Mouse (Mus musculus) cerebellum, adult 8-10 months (tissue): ENCODE results near the gene Grrp1.

Experiments used
- DNase-seq: peaks from one replicate; pipeline ENCODE4 v3.0.0; 2022

Grrp1 gene

GRCm38 (mm10) chr4:134268102-134268655 is 14.3 kb upstream of the Grrp1 start:
- no peak for DNase-seq

DNA sequence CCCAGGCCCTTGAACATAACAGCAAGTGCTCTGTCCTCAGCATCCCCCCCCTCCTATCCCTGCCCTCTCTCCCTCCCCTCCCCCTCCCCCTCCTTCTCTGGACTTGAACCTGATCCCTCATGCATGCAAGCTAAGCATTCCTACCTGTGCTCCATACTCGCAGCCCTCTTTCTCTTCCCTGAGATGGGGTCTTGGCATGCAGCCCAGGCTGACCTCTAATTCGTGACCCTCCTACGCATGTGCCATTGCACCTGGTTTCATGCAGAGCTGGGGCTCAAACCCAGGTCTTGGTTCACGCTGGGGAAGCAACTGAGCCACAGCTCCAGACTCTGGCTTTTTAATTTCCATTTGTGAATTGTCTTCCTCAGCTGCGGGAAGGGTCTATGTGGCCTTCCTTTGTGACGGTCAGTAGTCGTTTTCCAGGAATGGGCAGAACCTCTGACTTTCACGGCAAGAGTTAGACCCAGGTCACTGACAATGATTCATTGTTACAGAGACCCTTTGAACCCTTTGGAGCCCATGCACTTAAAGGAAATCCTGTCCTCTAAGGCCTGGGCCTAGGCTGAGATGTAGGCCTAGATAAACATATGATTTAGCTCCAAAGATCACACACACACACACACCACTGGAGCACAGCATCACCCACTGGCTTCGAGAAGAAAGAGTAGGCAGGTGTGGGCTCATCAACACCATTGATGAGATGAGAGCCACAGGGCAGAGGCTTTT is 12.1 kb upstream of the Grrp1 start:
- no peak for DNase-seq

DNA sequence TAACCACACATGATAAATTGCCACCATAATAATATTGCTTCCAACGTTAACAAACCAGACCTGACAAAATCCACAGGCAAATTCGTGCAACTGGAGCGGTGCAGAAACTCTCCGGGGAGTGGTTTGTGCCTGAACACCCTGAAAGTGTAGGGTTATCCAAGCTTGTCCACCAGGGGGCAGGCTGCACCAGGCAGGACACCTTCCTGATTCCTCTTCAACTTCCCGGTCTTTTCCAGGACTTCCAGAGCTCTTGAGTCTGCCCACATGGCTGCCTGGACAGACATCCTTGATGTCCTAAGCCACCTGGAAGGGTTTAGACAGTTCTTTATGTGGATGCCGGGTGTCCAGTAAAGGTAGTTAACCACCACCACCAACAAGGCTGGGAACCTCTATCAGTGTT is 9.3 kb upstream of the Grrp1 start:
- DNase-seq = no peak

GRCm38 (mm10) chr4:134258354-134258753 is 4.4 kb upstream of the Grrp1 start:
- no peak for DNase-seq

GRCm38 (mm10) chr4:134257198-134258009 is 3.5 kb upstream of the Grrp1 start:
- no peak for DNase-seq

DNA sequence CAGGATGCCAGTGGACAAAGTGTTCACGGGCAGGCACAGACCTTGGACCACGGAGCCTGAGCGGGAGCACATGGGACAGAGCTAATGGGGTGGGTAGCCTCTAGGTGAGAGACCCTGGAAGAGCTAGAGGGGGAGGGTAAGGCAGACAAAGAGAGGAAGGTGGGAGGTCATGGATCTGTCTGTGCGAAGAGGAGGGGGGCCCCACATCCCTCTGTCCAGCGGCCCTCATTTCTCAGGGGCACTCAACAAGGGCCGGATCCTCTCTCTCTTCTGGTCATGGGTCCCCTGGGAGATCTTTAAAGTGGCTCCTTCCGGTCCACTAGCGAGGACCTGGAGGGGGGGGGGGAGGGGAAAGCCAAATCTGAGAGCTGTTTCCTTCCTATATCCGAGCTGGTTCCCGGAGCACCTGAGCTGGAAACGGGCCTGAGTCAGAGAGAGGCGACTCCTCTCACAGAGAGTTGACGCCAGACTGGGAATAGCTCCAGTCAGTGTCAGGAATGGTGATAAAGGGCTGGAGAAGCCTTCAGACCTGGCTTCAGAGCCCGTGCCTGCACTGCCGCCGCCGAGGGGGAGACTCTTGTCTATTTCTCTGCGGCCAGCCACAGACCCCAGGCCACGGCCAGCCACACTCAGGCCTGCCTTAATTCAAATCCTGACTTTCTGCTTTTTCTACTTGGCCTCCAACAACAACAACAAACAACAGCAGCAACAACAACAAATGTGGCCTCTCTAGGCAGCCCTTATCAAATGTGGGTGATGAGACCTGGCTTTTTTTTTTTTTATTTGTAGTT is 2.7 kb upstream of the Grrp1 start:
- no peak for DNase-seq

- no peak for DNase-seq
Observed at GRCm38 (mm10) chr4:134255854-134256253, 1.9 kb upstream of the Grrp1 start.

DNA sequence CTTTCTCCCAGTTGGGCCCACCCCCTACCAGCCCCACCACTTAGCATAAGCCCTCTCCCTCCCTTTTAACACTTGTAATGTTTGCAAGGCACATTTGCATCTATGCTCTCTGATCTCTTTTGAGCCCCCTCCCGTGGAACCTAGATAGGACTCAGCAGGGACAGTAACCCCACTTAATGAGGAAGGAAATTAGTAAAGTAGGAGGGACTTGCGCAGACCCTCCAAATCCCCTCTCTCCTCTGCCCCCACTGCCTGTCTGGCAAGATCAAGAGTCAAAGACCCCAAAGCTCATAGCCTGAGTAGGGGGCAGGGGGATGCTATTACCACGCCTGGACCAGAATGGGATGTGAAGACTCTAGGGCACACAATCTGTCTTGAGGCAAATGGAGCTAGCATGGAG is 929 bp upstream of the Grrp1 start:
- no peak for DNase-seq

- no peak for DNase-seq
Observed at GRCm38 (mm10) chr4:134252911-134253721, 790 bp downstream of the Grrp1 start.

- no peak for DNase-seq
Observed at GRCm38 (mm10) chr4:134252131-134252910, 1.6 kb downstream of the Grrp1 start.

GRCm38 (mm10) chr4:134251241-134252130 is 2.4 kb downstream of the Grrp1 start:
- DNase-seq = no peak

GRCm38 (mm10) chr4:134250930-134251240 is 3.0 kb downstream of the Grrp1 start:
- DNase-seq = no peak

DNA sequence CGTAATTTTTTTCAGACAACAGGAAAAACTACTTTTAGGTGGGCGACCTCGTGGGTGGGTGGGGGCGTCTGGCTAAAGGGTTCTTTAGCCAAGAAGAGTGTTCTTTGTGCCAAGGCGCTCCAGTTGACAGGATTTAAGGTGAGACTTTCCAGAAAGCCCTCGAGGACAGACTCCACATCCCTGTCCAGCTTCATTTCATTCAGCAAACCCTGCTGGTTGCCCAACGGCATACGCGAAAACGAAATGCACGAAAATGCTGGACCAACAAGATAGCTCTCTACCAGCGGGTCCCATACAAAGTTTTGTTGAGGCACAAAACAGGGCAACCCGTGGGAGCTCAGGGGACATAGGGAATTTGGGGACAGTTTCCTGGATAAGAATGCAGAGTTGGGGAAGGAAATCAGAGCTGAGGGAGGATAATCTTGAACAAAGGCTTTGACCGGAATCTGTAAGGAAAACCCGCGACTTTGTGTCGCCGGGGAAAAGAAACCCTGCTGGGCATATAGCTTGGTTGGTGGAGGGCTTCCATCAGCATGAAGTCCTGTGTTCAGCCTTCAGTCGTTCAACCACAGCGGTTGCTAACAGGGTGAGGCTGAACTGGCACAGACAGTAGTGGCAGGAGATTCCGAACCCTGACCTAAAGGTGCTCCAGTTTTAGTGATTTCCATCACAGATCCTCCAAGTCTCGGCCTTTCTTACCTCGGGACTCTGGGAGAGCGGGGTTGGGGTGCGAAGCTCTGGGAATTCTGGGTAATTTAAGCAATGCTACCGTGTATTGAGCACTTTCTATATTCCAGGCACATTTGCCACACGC is 3.6 kb downstream of the Grrp1 start:
- no peak for DNase-seq

- peak; percentile 53 for DNase-seq
Observed at GRCm38 (mm10) chr4:134249651-134250050, 4.3 kb downstream of the Grrp1 start.

DNA sequence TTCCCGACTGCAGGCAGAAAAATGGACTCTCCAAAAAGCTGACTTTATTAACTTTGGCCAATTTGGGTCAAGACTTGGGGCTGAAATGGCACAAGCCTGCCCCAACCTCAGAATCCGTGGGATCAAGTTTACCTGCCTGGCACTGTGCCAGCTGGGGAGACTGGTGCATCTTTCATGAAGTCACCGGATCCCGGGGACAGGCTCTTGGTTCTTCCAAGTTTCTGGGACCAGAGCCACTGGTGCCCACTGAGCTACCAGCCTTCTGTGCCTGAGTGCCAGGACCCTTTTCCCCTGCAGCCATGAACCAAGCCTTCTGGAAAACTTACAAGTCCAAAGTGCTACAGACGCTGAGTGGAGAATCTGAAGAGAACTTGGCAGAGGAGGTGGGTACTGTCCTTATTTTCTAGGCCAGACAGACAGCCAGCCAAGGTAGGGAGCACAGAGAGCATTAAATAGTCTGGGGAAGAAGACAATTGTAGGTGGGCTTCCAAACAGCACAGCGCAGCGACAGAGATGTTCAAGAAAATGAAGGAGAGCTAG is 7.1 kb downstream of the Grrp1 start, which contains the start of gene Gm30191:
TSS of gene Gm30191 (plus strand) at position 217 of the 540 bp plus-strand sequence.
- no peak for DNase-seq

GRCm38 (mm10) chr4:134246256-134246655 is 7.7 kb downstream of the Grrp1 start:
- DNase-seq = no peak

DNA sequence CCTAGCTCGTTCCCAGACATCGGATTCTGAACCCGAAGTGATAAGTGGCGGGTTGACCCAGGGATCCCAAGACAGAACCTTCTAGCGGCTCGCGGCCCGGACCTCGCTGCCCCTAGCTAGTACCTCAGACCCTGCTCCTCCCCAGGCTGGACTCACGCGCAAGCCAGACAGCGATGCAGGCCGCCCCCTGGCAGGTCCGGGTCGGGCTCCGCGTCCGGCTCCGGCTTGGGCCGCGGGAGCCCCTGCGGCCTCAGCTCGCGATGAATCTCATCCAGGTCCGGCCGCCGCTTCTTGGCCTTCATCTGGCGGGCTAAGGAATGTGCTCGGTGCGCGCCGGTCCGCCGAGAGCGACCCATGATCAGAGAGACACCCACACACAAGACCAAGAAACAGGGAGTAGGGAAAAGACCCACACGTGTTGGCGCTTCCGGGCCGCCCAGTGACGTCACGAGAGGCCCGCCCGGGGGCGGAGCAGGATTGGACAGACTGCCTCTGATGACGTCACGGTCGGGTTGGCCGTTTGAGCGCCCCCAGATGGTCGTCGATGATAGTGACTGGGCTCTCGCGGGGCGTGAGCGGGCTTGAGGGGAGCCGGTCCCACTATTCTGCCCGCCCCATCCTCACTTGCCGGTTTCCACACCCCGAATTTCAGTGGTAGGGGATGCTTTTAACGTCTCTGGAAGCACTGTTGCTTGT is 8.6 kb downstream of the Grrp1 start, which contains the start of gene Zfp593:
TSS of gene Zfp593 (minus strand) at position 445 of the 696 bp plus-strand sequence.
- DNase-seq = peak; percentile 95

GRCm38 (mm10) chr4:134243516-134244250 is 10.2 kb downstream of the Grrp1 start, which contains the start of gene E130218I03Rik:
TSS of gene E130218I03Rik (plus strand) at chr4:134243662.
- no peak for DNase-seq
